12 mouse cellular contexts compared by ENCODE assay signal in genomic region chr7:114301293-114301782, GRCm38 (mm10). TPM values are rescaled to one million over a fixed set of nuclear protein-coding genes. Genes with fewer than 3 reads are reported as not detected.
DNase-seq lines count a peak whose midpoint lies in the region; ATAC-seq and TF ChIP-seq lines count a peak whose summit lies in the region.
"Had no signal": no experiment of that assay in that cellular context is flagged by ENCODE, and none has a peak within 500 bp of the region (broad histone marks: within the 10 kb centered on the region; RNA-seq: fewer than 3 reads in every experiment).

No protein-coding gene starts in this region.

- no peak for TF ChIP-seq POLR2A in bone marrow macrophage, adult 2 months (IDR thresholded peaks at IDR 0.05; ENCODE audit: borderline replicate concordance, low read depth, low read length)

- H3K4me2 ChIP-seq in midbrain, embryonic 11.5 days, result no peak overlapping the region
- H3K4me2 ChIP-seq in midbrain, embryonic 14.5 days (ENCODE audit: low read length), result no peak overlapping the region
- H3K4me2 ChIP-seq: hindbrain, embryonic 14.5 days; limb, embryonic 15.5 days; midbrain, embryonic 15.5 days had no signal

- H3K4me1 ChIP-seq in bone marrow macrophage, adult 2 months (ENCODE audit: control insufficient read depth, insufficient read depth, low read length), result peaks cover 23% of the 10 kb centered on the region
- no peaks in the 10 kb centered on the region for H3K4me1 ChIP-seq in midbrain, embryonic 11.5 days (ENCODE audit: control insufficient read depth, insufficient read depth, low read length)
- H3K4me1 ChIP-seq in midbrain, embryonic 14.5 days (ENCODE audit: control insufficient read depth, insufficient read depth, low read length), result no peaks in the 10 kb centered on the region
- H3K4me1 ChIP-seq: limb, embryonic 15.5 days; midbrain, embryonic 15.5 days had no signal

- DNase-seq in layer of hippocampus, adult 2 months (ENCODE audit: low spot score in 2 of 2), result no peak
- DNase-seq in layer of hippocampus, postnatal 14 days (ENCODE audit: low spot score in 2 of 2), result no peak
- peak; percentile 65 for DNase-seq in CD4-positive, CD25-positive, alpha-beta regulatory T cell, adult 2 months (ENCODE audit: low read depth, low spot score)
- no peak for DNase-seq in midbrain, embryonic 11.5 days (ENCODE audit: low spot score, missing footprints)
- DNase-seq in midbrain, embryonic 14.5 days, result no peak
- DNase-seq: adrenal gland, postnatal 14 days; gastrocnemius, postnatal 10 days had no signal

- H3K36me3 ChIP-seq in midbrain, embryonic 11.5 days (ENCODE audit: control insufficient read depth, insufficient read depth, low read length), result no peaks in the 10 kb centered on the region
- no peaks in the 10 kb centered on the region for H3K36me3 ChIP-seq in midbrain, embryonic 14.5 days (ENCODE audit: control insufficient read depth, insufficient read depth, low read length)
- H3K36me3 ChIP-seq: limb, embryonic 15.5 days; midbrain, embryonic 15.5 days had no signal

- H3K27me3 ChIP-seq in midbrain, embryonic 11.5 days (ENCODE audit: control insufficient read depth, insufficient read depth, low read length), result no peaks in the 10 kb centered on the region
- H3K27me3 ChIP-seq in midbrain, embryonic 14.5 days (ENCODE audit: control insufficient read depth, insufficient read depth, low read length), result no peaks in the 10 kb centered on the region
- H3K27me3 ChIP-seq: limb, embryonic 15.5 days; midbrain, embryonic 15.5 days had no signal

- H3K4me3 ChIP-seq in layer of hippocampus, adult 2 months, result no peak overlapping the region
- no peak overlapping the region for H3K4me3 ChIP-seq in bone marrow macrophage, adult 2 months (ENCODE audit: insufficient read depth, low read length)
- H3K4me3 ChIP-seq in midbrain, embryonic 11.5 days (ENCODE audit: low read depth, low read length), result no peak overlapping the region
- H3K4me3 ChIP-seq in midbrain, embryonic 14.5 days (replicated peaks; ENCODE audit: low read depth, low read length), result no peak overlapping the region
- H3K4me3 ChIP-seq: limb, embryonic 15.5 days; midbrain, embryonic 15.5 days had no signal

- WGBS in midbrain, embryonic 11.5 days, result 79% methylated on average over 4 of the region's 4 CpGs
- 80% methylated on average over 4 of the region's 4 CpGs for WGBS in midbrain, embryonic 14.5 days

- no peak overlapping the region for H3K9ac ChIP-seq in midbrain, embryonic 11.5 days (ENCODE audit: low read length)
- no peak overlapping the region for H3K9ac ChIP-seq in midbrain, embryonic 14.5 days (replicated peaks; ENCODE audit: low read length)
- H3K9ac ChIP-seq: hindbrain, embryonic 14.5 days; limb, embryonic 15.5 days; midbrain, embryonic 15.5 days had no signal

- peak overlapping the region; percentile 7; the same call in 1 of the 2 replicates for H3K27ac ChIP-seq in layer of hippocampus, adult 2 months
- H3K27ac ChIP-seq in bone marrow macrophage, adult 2 months (ENCODE audit: insufficient read depth, low read depth, low read length), result peak overlapping the region; percentile 31; the same call in 1 of the 2 replicates
- no peak overlapping the region for H3K27ac ChIP-seq in midbrain, embryonic 11.5 days (ENCODE audit: low read depth, low read length)
- no peak overlapping the region for H3K27ac ChIP-seq in midbrain, embryonic 14.5 days (replicated peaks; ENCODE audit: low read depth, low read length)
- H3K27ac ChIP-seq: hindbrain, embryonic 14.5 days; limb, embryonic 15.5 days; midbrain, embryonic 15.5 days had no signal

- peak; percentile 70 for ATAC-seq in monocyte, adult 5-6 weeks (replicated peaks; ENCODE audit: insufficient number of reproducible peaks, low FRiP score, low TSS enrichment, poor library complexity, severe bottlenecking)
- ATAC-seq in midbrain, embryonic 11.5 days (ENCODE audit: low FRiP score), result no peak
- no peak for ATAC-seq in midbrain, embryonic 14.5 days (ENCODE audit: low FRiP score, low TSS enrichment)
- ATAC-seq: midbrain, embryonic 15.5 days had no signal

- H3K9me3 ChIP-seq in midbrain, embryonic 11.5 days (ENCODE audit: control insufficient read depth, low read length), result no peaks in the 10 kb centered on the region
- H3K9me3 ChIP-seq in midbrain, embryonic 14.5 days (ENCODE audit: control insufficient read depth, low read length), result no peaks in the 10 kb centered on the region
- H3K9me3 ChIP-seq: limb, embryonic 15.5 days; midbrain, embryonic 15.5 days had no signal

- TF ChIP-seq CTCF in layer of hippocampus, adult 2 months (conservative IDR thresholded peaks at IDR 0.05), result no peak
- TF ChIP-seq CTCF in bone marrow macrophage, adult 2 months (IDR thresholded peaks at IDR 0.05; ENCODE audit: low read depth, low read length), result no peak

RNA-seq across cellular contexts. Expression of gene Psma1, which starts 25.4 kb away (rescaled TPM):
- 100 to 1,000 TPM; 110 to 117 TPM for total RNA-seq in layer of hippocampus, adult 2 months (2021)
- total RNA-seq in layer of hippocampus, postnatal 14 days (2021), result 100 to 1,000 TPM; 120 to 127 TPM
- polyA plus RNA-seq in bone marrow macrophage, adult 2 months (2012; ENCODE audit: insufficient read depth, insufficient read length, missing spikeins), result 158 and 164 TPM in 2 replicates
- total RNA-seq in monocyte, adult 5-6 weeks (2017), result 200 to 257 TPM (median 216 TPM) in 3 replicates
- 489 and 490 TPM in 2 replicates for polyA plus RNA-seq in midbrain, embryonic 11.5 days (2014; fragmentation: Nextera tagmentation; extraction: Ambion mirVana)
- polyA plus RNA-seq in midbrain, embryonic 14.5 days (2014; fragmentation: Nextera tagmentation; extraction: Ambion mirVana), result 377 and 410 TPM in 2 replicates

RNA-seq across cellular contexts. Expression of gene Copb1, which starts 46.8 kb away (rescaled TPM):
- total RNA-seq in layer of hippocampus, adult 2 months (2021), result 10 to 100 TPM; 60.7 to 61.2 TPM
- total RNA-seq in layer of hippocampus, postnatal 14 days (2021), result 10 to 100 TPM; 59.6 to 64.4 TPM
- 82.0 and 91.4 TPM in 2 replicates for polyA plus RNA-seq in bone marrow macrophage, adult 2 months (2012; ENCODE audit: insufficient read depth, insufficient read length, missing spikeins)
- 103 to 115 TPM (median 112 TPM) in 3 replicates for total RNA-seq in monocyte, adult 5-6 weeks (2017)
- 117 and 140 TPM in 2 replicates for polyA plus RNA-seq in midbrain, embryonic 11.5 days (2014; fragmentation: Nextera tagmentation; extraction: Ambion mirVana)
- polyA plus RNA-seq in midbrain, embryonic 14.5 days (2014; fragmentation: Nextera tagmentation; extraction: Ambion mirVana), result 72.8 and 104 TPM in 2 replicates

Comparison
In these comparisons a context has a peak if more than half of its experiments do, and no peak if none do; other contexts are left out.
1. H3K27ac ChIP-seq: peak in layer of hippocampus, adult 2 months (single experiment) and bone marrow macrophage, adult 2 months (single experiment); none in midbrain, embryonic 11.5 days (single experiment) and midbrain, embryonic 14.5 days (single experiment).